In the genomic region with DNA sequence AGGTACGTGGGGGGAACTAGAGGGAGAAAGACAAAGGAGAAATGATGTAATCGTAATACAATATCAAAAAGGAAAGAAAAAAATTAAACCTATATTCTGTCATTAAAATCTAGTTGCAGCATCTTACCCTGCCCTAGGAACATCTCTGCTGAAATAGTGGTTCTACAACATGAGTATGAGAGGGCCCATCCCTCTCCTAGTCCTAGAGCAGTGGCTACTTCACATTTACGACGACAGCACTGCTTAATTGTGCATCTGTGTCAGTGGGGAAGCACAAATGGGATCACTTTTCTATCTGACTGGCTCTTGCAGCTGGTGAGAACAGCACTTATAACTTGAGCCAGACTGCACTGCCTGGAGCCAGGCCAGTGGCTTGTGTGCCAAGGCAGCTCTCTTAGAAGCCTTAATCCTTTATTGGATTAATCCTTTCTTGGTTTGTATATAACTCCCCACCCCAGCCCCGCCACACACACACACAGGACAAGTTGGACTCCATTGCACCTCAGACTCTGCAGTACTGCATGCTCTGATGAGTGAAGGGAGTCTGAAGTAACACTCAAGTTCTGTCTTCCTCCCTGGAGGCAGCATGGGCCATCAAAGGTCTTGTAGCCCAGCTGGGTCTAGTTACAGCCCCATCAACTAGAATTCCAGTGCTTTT, we compare ENCODE assay signal across 8 mouse cellular contexts. TPM values are rescaled to one million over a fixed set of nuclear protein-coding genes. Genes with fewer than 3 reads are reported as not detected.
DNase-seq lines count a peak whose midpoint lies in the region; ATAC-seq lines count a peak whose summit lies in the region.

No protein-coding gene starts in this region.

- intact Hi-C loops in heart, postnatal 10 days (cut with DNase I): loop anchor here (10.0 kb wide), 1 partner anchor 49 kb away; the partner anchor contains the start of gene Brd4

- no peak for ATAC-seq in neural tube, embryonic 11.5 days (ENCODE audit: insufficient read depth, low FRiP score, low TSS enrichment)
- ATAC-seq in forebrain, embryonic 15.5 days (replicated peaks): peak; percentile 87

- no peaks in the 10 kb centered on the region for H3K9me3 ChIP-seq in neural tube, embryonic 11.5 days (ENCODE audit: control insufficient read depth, low read length)
- no peaks in the 10 kb centered on the region for H3K9me3 ChIP-seq in forebrain, embryonic 15.5 days

- H3K27ac ChIP-seq in neural tube, embryonic 11.5 days (ENCODE audit: low read depth, low read length): 0 out of 2 replicates have a peak overlapping the region, but pooled peaks have one; percentile 4
- H3K27ac ChIP-seq in forebrain, embryonic 15.5 days (replicated peaks): peak overlapping the region; percentile 84

- 73% methylated on average over 5 of the region's 5 CpGs for WGBS in neural tube, embryonic 11.5 days
- WGBS in forebrain, embryonic 15.5 days: 36% methylated on average over 5 of the region's 5 CpGs

- H3K27me3 ChIP-seq in neural tube, embryonic 11.5 days (ENCODE audit: control insufficient read depth, insufficient read depth, low read length): no peaks in the 10 kb centered on the region
- no peaks in the 10 kb centered on the region for H3K27me3 ChIP-seq in forebrain, embryonic 15.5 days

- no peaks in the 10 kb centered on the region for H3K36me3 ChIP-seq in neural tube, embryonic 11.5 days (ENCODE audit: control insufficient read depth, insufficient read depth, low read length)
- no peaks in the 10 kb centered on the region; the same call in 1 of the 2 replicates for H3K36me3 ChIP-seq in forebrain, embryonic 15.5 days

- no peak overlapping the region for H3K4me3 ChIP-seq in neural tube, embryonic 11.5 days (ENCODE audit: low read depth, low read length)
- H3K4me3 ChIP-seq in forebrain, embryonic 15.5 days: no peak overlapping the region

- H3K4me2 ChIP-seq in neural tube, embryonic 11.5 days (ENCODE audit: low read depth): no peak overlapping the region
- H3K4me2 ChIP-seq in forebrain, embryonic 15.5 days (replicated peaks): 0 out of 2 replicates have a peak overlapping the region, but pooled peaks have one; percentile 6

- DNase-seq in neural tube, embryonic 11.5 days (ENCODE audit: low spot score): no peak
- DNase-seq in neural tube, embryonic 10.5 days (ENCODE audit: extremely low spot score, low spot score): no peak
- peak; percentile 84 to 85 for DNase-seq in heart, postnatal 10 days
- DNase-seq in layer of hippocampus, adult 18-20 months (ENCODE audit: low spot score in 2 of 2): peak; percentile 41 to 70
- DNase-seq in lung, postnatal 14 days: peak; percentile 62
- peak; percentile 23 to 47 for DNase-seq in right cerebral cortex, postnatal 36 days (ENCODE audit: low spot score in 2 of 2)
- DNase-seq in natural killer cell, adult 2 months (ENCODE audit: low spot score in 2 of 2): no peak

- no peak overlapping the region for H3K9ac ChIP-seq in neural tube, embryonic 11.5 days (ENCODE audit: low read length)
- H3K9ac ChIP-seq in forebrain, embryonic 15.5 days (replicated peaks): no peak overlapping the region

- peaks cover 3% of the 10 kb centered on the region; the same call in 1 of the 2 replicates for H3K4me1 ChIP-seq in neural tube, embryonic 11.5 days (ENCODE audit: control insufficient read depth, insufficient read depth, low read length)
- peaks cover 44% of the 10 kb centered on the region for H3K4me1 ChIP-seq in forebrain, embryonic 15.5 days

RNA-seq across cellular contexts. Expression of gene Ephx3, which starts 46.3 kb away (rescaled TPM):
- polyA plus RNA-seq in neural tube, embryonic 11.5 days (2014; fragmentation: Nextera tagmentation; extraction: Ambion mirVana): not detected in 2 replicates
- polyA plus RNA-seq in forebrain, embryonic 15.5 days (2015; fragmentation: Nextera tagmentation; extraction: Ambion mirVana): 0.17 and 0.20 TPM in 2 replicates
- total RNA-seq in heart, postnatal 10 days (2021): under 1 TPM; 0.53 to 0.77 TPM
- under 1 TPM; 0.30 TPM for total RNA-seq in layer of hippocampus, adult 18-20 months (2021)

RNA-seq across cellular contexts. Expression of gene Brd4, which starts 48.9 kb away (rescaled TPM):
- polyA plus RNA-seq in neural tube, embryonic 11.5 days (2014; fragmentation: Nextera tagmentation; extraction: Ambion mirVana): 114 and 115 TPM in 2 replicates
- polyA plus RNA-seq in forebrain, embryonic 15.5 days (2015; fragmentation: Nextera tagmentation; extraction: Ambion mirVana): 80.2 and 80.8 TPM in 2 replicates
- total RNA-seq in heart, postnatal 10 days (2021): 10 to 100 TPM; 75.4 to 77.0 TPM
- total RNA-seq in layer of hippocampus, adult 18-20 months (2021): 100 to 1,000 TPM; 109 to 119 TPM

Comparison
In these comparisons a context has a peak if more than half of its experiments do, and no peak if none do; other contexts are left out.
1. DNase-seq: peak in heart, postnatal 10 days (2 of 2), layer of hippocampus, adult 18-20 months (2 of 2), lung, postnatal 14 days (single experiment) and right cerebral cortex, postnatal 36 days (2 of 2); none in neural tube, embryonic 11.5 days (single experiment), neural tube, embryonic 10.5 days (single experiment) and natural killer cell, adult 2 months (0 of 2).